Mouse (Mus musculus): ENCODE results near the gene Mesd.

DNA sequence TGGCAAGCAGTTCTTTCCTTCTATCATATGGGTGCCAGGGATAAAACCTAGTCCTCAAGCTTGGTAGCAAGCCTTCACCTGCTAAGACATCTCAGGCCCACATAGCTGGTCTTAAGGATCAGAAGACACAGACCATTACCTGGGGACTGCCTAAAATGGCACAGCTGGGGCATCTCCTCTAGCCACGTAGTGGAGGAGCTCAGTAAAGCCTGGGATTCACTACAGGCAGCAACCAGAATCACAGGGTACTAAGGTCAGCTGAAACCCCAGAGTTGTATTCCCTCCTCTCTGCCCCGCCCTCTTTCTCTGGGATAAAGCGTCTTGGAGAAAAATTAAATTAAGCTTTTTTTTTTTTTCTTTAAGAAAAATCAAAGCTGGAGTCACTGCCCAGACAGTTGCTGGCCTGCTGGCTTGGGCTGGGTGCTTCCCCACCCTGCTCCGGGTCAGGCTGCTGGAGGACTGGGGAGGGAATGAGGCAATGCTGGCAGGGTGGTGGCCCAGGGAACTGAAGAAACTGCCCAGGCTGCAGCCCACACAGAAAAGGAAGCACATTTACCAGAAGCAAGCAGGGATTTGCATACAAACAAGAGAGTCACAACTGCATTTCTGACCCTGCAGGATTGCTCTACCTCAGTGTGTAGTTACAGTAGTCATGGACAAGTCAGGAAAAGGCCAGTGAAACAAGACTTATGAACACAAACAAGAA, 24.7 kb upstream of the Mesd start:
- TF ChIP-seq CTCF (IDR thresholded peaks at IDR 0.05; ENCODE audit: control insufficient read depth, insufficient read depth, insufficient read length): no peak
- no peak for TF ChIP-seq USF1 (IDR thresholded peaks at IDR 0.05; ENCODE audit: low read depth)
- no peak for TF ChIP-seq MAX (IDR thresholded peaks at IDR 0.05)
- no peak for TF ChIP-seq MYOD1 (IDR thresholded peaks at IDR 0.05; ENCODE audit: control insufficient read depth, insufficient read length, low read depth)
- no peak for TF ChIP-seq CEBPB (IDR thresholded peaks at IDR 0.05; ENCODE audit: low read depth)
